Mouse (Mus musculus): Measurements from ENCODE around the gene Ttc29. TPM values are rescaled to one million over a fixed set of nuclear protein-coding genes. Genes with fewer than 3 reads are reported as not detected.

Ttc29 gene
- polyA plus RNA-seq, 1 experiment, result 0.46 TPM

DNA sequence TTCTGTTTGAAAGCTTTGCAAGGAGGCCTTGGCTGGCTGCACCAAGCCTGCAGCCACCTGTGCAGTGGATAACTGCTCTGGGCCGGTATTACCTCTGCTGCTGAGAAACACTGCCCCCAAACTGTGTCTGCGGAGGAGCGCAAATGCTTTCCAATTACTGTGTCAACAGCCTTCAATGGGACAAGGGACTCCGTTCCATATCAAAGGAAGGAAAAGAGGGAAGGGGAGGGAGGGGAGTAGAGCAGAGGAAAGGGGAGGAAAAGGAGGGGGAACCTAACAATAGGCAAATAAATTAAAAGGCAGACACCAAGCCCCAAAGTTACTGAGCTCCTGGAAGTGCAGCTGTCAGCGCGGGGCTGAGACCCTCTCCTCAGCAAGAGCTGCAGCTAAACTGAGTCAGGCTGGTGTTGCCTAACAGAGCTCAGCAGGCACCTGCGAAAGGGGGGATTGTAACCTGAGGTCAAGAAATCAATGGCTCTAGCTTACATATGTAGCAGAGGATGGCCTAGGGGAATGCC, 54.9 kb downstream of the Ttc29 start:
- H3K9me3 ChIP-seq (replicated peaks; ENCODE audit: control insufficient read depth, insufficient read depth, low read length, poor library complexity, severe bottlenecking), result no peaks in the 10 kb centered on the region
- H3K36me3 ChIP-seq (ENCODE audit: control insufficient read depth, insufficient read depth, low read length, poor library complexity, severe bottlenecking), result no peaks in the 10 kb centered on the region
- H3K4me1 ChIP-seq (ENCODE audit: control insufficient read depth, insufficient read depth, low read length), result no peaks in the 10 kb centered on the region
- no peaks in the 10 kb centered on the region for H3K27me3 ChIP-seq (ENCODE audit: control insufficient read depth, insufficient read depth, low read length, poor library complexity, severe bottlenecking)
- no peak for TF ChIP-seq POLR2A (IDR thresholded peaks at IDR 0.05; ENCODE audit: insufficient read depth, low read length)
- peak; percentile 54; the same call in 1 of the 2 replicates for TF ChIP-seq EP300 (IDR thresholded peaks at IDR 0.05; ENCODE audit: insufficient read depth, low read depth, low read length)
- TF ChIP-seq CTCF (IDR thresholded peaks at IDR 0.05; ENCODE audit: low read depth, low read length), result peak; percentile 30
- peak overlapping the region; percentile 8; the same call in 1 of the 2 replicates for H3K27ac ChIP-seq (ENCODE audit: insufficient read depth, low read length)
- peak overlapping the region; percentile 18 for H3K4me3 ChIP-seq (ENCODE audit: low read depth, low read length)
- no peak overlapping the region for H3K9ac ChIP-seq (ENCODE audit: low read depth, poor library complexity, severe bottlenecking)

DNA sequence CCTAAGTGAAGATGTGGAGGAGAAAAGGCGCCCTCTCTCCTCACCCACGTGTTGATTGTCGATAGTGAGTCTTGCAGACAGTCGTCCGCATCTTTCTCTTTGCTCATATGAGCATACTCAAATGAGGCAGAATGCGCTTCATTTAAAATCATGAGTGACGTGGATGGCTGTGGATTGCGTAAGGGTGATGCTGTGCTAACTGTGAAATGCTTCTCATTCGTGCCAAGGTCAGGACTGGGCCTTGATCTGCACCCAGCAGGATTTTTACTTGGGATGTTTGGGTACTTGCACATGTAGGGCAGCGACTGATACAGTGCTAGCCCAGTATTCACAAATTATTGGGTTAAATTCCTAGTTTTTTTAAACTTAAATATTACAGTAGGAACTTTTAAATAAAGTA, 56.2 kb downstream of the Ttc29 start:
- H3K4me1 ChIP-seq (ENCODE audit: control insufficient read depth, insufficient read depth, low read length), result no peaks in the 10 kb centered on the region

DNA sequence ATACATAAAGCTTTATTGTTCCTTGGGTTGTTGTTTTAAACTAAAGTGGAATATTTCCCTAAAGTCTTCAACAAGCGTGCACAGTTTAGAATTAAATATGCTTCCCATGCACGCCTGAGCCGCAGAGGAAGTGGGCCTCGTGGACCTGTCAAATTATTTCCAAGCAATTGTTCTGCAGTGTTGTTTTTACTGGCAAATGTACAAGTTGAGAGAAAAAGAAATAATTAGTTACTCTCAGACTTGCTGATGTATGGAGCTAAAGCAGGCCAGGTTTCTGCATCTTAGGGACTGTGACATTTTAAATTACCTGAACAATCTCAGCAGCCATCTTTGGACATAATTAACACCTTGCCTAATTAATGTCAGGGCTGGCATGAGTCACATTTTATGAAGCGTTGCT, 58.3 kb downstream of the Ttc29 start:
- H3K4me1 ChIP-seq (ENCODE audit: control insufficient read depth, insufficient read depth, low read length), result no peaks in the 10 kb centered on the region
- no peaks in the 10 kb centered on the region for H3K27me3 ChIP-seq (ENCODE audit: control insufficient read depth, insufficient read depth, low read length, poor library complexity, severe bottlenecking)
- TF ChIP-seq CTCF (IDR thresholded peaks at IDR 0.05; ENCODE audit: low read depth, low read length) (no peak), EP300 (IDR thresholded peaks at IDR 0.05; ENCODE audit: insufficient read depth, low read depth, low read length) (no peak), POLR2A (IDR thresholded peaks at IDR 0.05; ENCODE audit: insufficient read depth, low read length) (no peak)
- no peak overlapping the region for H3K9ac ChIP-seq (ENCODE audit: low read depth, poor library complexity, severe bottlenecking)
- H3K27ac ChIP-seq (ENCODE audit: insufficient read depth, low read length), result no peak overlapping the region
- H3K9me3 ChIP-seq (replicated peaks; ENCODE audit: control insufficient read depth, insufficient read depth, low read length, poor library complexity, severe bottlenecking), result no peaks in the 10 kb centered on the region
- H3K4me3 ChIP-seq (ENCODE audit: low read depth, low read length), result no peak overlapping the region
- H3K36me3 ChIP-seq (ENCODE audit: control insufficient read depth, insufficient read depth, low read length, poor library complexity, severe bottlenecking), result no peaks in the 10 kb centered on the region

More for the DNA sequence above, 56.2 kb downstream of the Ttc29 start:
- TF ChIP-seq CTCF (IDR thresholded peaks at IDR 0.05; ENCODE audit: low read depth, low read length), result no peak
- no peak for TF ChIP-seq EP300 (IDR thresholded peaks at IDR 0.05; ENCODE audit: insufficient read depth, low read depth, low read length)
- TF ChIP-seq POLR2A (IDR thresholded peaks at IDR 0.05; ENCODE audit: insufficient read depth, low read length), result no peak
- H3K9me3 ChIP-seq (replicated peaks; ENCODE audit: control insufficient read depth, insufficient read depth, low read length, poor library complexity, severe bottlenecking), result no peaks in the 10 kb centered on the region
- H3K27ac ChIP-seq (ENCODE audit: insufficient read depth, low read length), result no peak overlapping the region
- H3K36me3 ChIP-seq (ENCODE audit: control insufficient read depth, insufficient read depth, low read length, poor library complexity, severe bottlenecking), result no peaks in the 10 kb centered on the region
- no peak overlapping the region for H3K9ac ChIP-seq (ENCODE audit: low read depth, poor library complexity, severe bottlenecking)
- no peaks in the 10 kb centered on the region for H3K27me3 ChIP-seq (ENCODE audit: control insufficient read depth, insufficient read depth, low read length, poor library complexity, severe bottlenecking)
- H3K4me3 ChIP-seq (ENCODE audit: low read depth, low read length), result no peak overlapping the region

DNA sequence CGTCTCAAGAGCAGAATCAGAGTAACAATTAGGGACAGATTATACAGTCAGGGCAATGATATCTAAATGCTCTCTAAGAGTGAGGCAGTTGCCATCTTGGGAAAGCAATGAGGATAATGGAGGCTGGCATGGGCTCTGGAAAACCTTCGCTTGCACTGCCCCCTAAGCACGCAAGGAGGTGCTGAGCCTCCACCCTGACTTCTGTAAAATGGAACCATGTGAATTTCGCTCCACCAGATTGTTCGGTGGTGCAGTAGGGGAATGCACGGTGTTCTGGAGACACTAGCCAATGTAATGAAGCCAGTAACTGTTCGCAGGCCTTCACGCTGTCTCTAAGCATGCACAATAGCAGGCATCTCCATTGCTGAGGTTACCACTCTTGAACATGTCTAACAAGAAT, 63.0 kb downstream of the Ttc29 start:
- Histone ChIP-seq H3K4me3 (ENCODE audit: low read depth, low read length) (no peak overlapping the region), H3K9ac (ENCODE audit: low read depth, poor library complexity, severe bottlenecking) (no peak overlapping the region), H3K4me1 (ENCODE audit: control insufficient read depth, insufficient read depth, low read length) (no peaks in the 10 kb centered on the region), H3K36me3 (ENCODE audit: control insufficient read depth, insufficient read depth, low read length, poor library complexity, severe bottlenecking) (no peaks in the 10 kb centered on the region), H3K9me3 (replicated peaks; ENCODE audit: control insufficient read depth, insufficient read depth, low read length, poor library complexity, severe bottlenecking) (no peaks in the 10 kb centered on the region), H3K27me3 (ENCODE audit: control insufficient read depth, insufficient read depth, low read length, poor library complexity, severe bottlenecking) (no peaks in the 10 kb centered on the region), H3K27ac (ENCODE audit: insufficient read depth, low read length) (no peak overlapping the region)
- TF ChIP-seq CTCF (IDR thresholded peaks at IDR 0.05; ENCODE audit: low read depth, low read length) (peak; percentile 38), POLR2A (IDR thresholded peaks at IDR 0.05; ENCODE audit: insufficient read depth, low read length) (no peak)

DNA sequence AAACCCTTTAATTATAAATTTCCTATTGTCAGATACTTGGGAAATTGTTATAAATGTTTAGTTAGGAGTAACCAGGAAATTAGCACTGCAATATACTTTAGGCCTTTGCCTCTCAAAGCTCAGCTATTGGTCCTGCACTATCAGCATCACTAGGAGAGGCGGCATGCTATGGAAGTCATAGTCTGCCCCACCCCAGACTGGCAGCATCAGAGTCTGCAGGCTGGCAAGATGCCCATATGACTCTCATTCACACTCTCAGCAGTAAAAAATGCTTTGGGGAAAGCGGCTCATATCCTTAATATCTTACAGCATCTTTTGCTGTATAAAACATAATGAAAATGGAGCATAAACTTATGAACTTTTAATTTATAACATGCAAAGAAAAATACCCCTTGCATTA, 64.3 kb downstream of the Ttc29 start:
- H3K9ac ChIP-seq (ENCODE audit: low read depth, poor library complexity, severe bottlenecking), result no peak overlapping the region

DNA sequence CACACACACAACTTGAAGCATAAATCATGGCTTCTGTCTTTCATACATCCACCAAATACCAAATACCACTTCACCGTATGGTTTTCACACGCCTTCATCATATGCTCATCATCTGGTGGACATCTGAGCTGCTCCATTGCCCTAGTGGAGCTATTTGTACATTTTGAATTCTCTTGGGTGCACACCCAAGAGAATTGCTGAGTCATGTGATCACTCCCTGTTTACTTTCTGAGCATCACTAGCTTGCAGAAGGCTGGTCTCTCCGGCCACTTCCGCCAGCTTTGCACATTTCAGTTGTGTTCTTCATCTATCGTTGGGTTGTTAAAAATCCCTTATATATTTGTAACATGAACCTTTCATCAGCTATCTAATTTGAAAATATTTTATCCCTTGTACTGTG, 65.5 kb downstream of the Ttc29 start:
- H3K9ac ChIP-seq (ENCODE audit: low read depth, poor library complexity, severe bottlenecking), result no peak overlapping the region
- H3K36me3 ChIP-seq (ENCODE audit: control insufficient read depth, insufficient read depth, low read length, poor library complexity, severe bottlenecking), result no peaks in the 10 kb centered on the region
- H3K27ac ChIP-seq (ENCODE audit: insufficient read depth, low read length), result no peak overlapping the region
- H3K9me3 ChIP-seq (replicated peaks; ENCODE audit: control insufficient read depth, insufficient read depth, low read length, poor library complexity, severe bottlenecking), result no peaks in the 10 kb centered on the region
- H3K4me3 ChIP-seq (ENCODE audit: low read depth, low read length), result no peak overlapping the region
- H3K27me3 ChIP-seq (ENCODE audit: control insufficient read depth, insufficient read depth, low read length, poor library complexity, severe bottlenecking), result no peaks in the 10 kb centered on the region
- TF ChIP-seq POLR2A (IDR thresholded peaks at IDR 0.05; ENCODE audit: insufficient read depth, low read length) (no peak), EP300 (IDR thresholded peaks at IDR 0.05; ENCODE audit: insufficient read depth, low read depth, low read length) (no peak), CTCF (IDR thresholded peaks at IDR 0.05; ENCODE audit: low read depth, low read length) (no peak)
- H3K4me1 ChIP-seq (ENCODE audit: control insufficient read depth, insufficient read depth, low read length), result no peaks in the 10 kb centered on the region

More for the DNA sequence above, 64.3 kb downstream of the Ttc29 start:
- H3K4me3 ChIP-seq (ENCODE audit: low read depth, low read length), result no peak overlapping the region
- H3K27me3 ChIP-seq (ENCODE audit: control insufficient read depth, insufficient read depth, low read length, poor library complexity, severe bottlenecking), result no peaks in the 10 kb centered on the region
- H3K27ac ChIP-seq (ENCODE audit: insufficient read depth, low read length), result no peak overlapping the region
- H3K4me1 ChIP-seq (ENCODE audit: control insufficient read depth, insufficient read depth, low read length), result no peaks in the 10 kb centered on the region
- H3K9me3 ChIP-seq (replicated peaks; ENCODE audit: control insufficient read depth, insufficient read depth, low read length, poor library complexity, severe bottlenecking), result no peaks in the 10 kb centered on the region
- no peaks in the 10 kb centered on the region for H3K36me3 ChIP-seq (ENCODE audit: control insufficient read depth, insufficient read depth, low read length, poor library complexity, severe bottlenecking)
- TF ChIP-seq EP300 (IDR thresholded peaks at IDR 0.05; ENCODE audit: insufficient read depth, low read depth, low read length) (no peak), POLR2A (IDR thresholded peaks at IDR 0.05; ENCODE audit: insufficient read depth, low read length) (no peak), CTCF (IDR thresholded peaks at IDR 0.05; ENCODE audit: low read depth, low read length) (no peak)
